In the genomic region with DNA sequence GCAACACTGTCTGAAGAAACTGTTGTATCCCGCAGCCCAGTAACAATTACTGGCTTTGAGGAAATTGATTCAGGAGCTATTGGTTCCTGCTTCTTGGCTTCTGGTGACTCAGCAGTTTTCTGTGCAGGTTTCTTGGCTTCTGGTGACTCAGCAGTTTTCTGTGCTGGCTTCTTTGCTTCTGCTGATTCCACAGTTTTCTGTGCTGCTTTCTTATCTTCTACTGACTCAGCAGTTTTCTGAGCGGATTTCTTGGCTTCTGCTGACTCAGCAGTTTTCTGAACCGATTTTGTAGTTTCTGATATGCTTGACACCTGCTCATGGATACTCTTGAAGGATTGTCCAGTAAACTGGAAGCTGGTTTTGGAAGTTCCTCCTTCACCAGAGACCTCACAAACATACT, we compare ENCODE assay signal across 23 mouse cellular contexts. TPM values are rescaled to one million over a fixed set of nuclear protein-coding genes. Genes with fewer than 3 reads are reported as not detected.
DNase-seq lines count a peak whose midpoint lies in the region; ATAC-seq and TF ChIP-seq lines count a peak whose summit lies in the region.
"Had no signal": no experiment of that assay in that cellular context is flagged by ENCODE, and none has a peak within 500 bp of the region (broad histone marks: within the 10 kb centered on the region; RNA-seq: fewer than 3 reads in every experiment).

No protein-coding gene starts in this region.

- ATAC-seq in liver, embryonic 14.5 days (ENCODE audit: insufficient read depth), result no peak
- ATAC-seq in liver, embryonic 11.5 days (replicated peaks; ENCODE audit: low FRiP score), result no peak
- ATAC-seq: hindbrain, embryonic 16.5 days; intestine, postnatal 0 days; midbrain, embryonic 15.5 days; Patski had no signal

- DNase-seq in liver, embryonic 14.5 days (ENCODE audit: low read depth in 3 of 3, low spot score in 3 of 3), result peak; percentile 7 to 31 (median 13)
- no peak for DNase-seq in liver, embryonic 11.5 days (ENCODE audit: low spot score)
- peak; percentile 40 for DNase-seq in ES-CJ7 (ENCODE audit: low read depth, low spot score)
- peak; percentile 60 for DNase-seq in ZHBTc4 (ENCODE audit: low read depth, low spot score)
- peak; percentile 18 for DNase-seq in mesoderm, embryonic 11.5 days (ENCODE audit: low read depth, low spot score)
- DNase-seq in adrenal gland, postnatal 25 days, result no peak
- no peak for DNase-seq in MN1 (ENCODE audit: low spot score)
- no peak for DNase-seq in cerebellum, postnatal 36 days
- DNase-seq: adrenal gland, postnatal 36 days; cerebellum, adult 9-11 months; gastrocnemius, postnatal 14 days; heart, adult 18-20 months; heart, postnatal 4 days; kidney, postnatal 4 days; right cerebral cortex, postnatal 4 days had no signal

- no peaks in the 10 kb centered on the region for H3K36me3 ChIP-seq in liver, embryonic 14.5 days (replicated peaks; ENCODE audit: control insufficient read depth, insufficient read depth, low read depth)
- H3K36me3 ChIP-seq in liver, embryonic 11.5 days (ENCODE audit: control insufficient read depth, insufficient read depth, low read length), result peaks cover 8% of the 10 kb centered on the region; the same call in 1 of the 2 replicates

- H3K27ac ChIP-seq in liver, embryonic 14.5 days, result no peak overlapping the region
- no peak overlapping the region for H3K27ac ChIP-seq in liver, embryonic 11.5 days (ENCODE audit: low read depth, low read length)
- H3K27ac ChIP-seq: kidney, embryonic 15.5 days; liver, embryonic 15.5 days; macrophage; midbrain, embryonic 15.5 days had no signal

- 67% methylated on average over 3 of the region's 3 CpGs for WGBS in liver, embryonic 14.5 days (ENCODE audit: insufficient replicate concordance)
- WGBS in liver, embryonic 11.5 days, result 77% methylated on average over 3 of the region's 3 CpGs

- TF ChIP-seq CTCF in liver, embryonic 14.5 days (IDR thresholded peaks at IDR 0.05; ENCODE audit: low read depth), result no peak

- no peaks in the 10 kb centered on the region for H3K27me3 ChIP-seq in liver, embryonic 14.5 days (ENCODE audit: control insufficient read depth, insufficient read depth, low read length)
- no peaks in the 10 kb centered on the region for H3K27me3 ChIP-seq in liver, embryonic 11.5 days (replicated peaks; ENCODE audit: control insufficient read depth, insufficient read depth, low read length)
- H3K27me3 ChIP-seq: kidney, embryonic 15.5 days; liver, embryonic 15.5 days; midbrain, embryonic 15.5 days; Patski had no signal

- no peak overlapping the region for H3K4me2 ChIP-seq in liver, embryonic 14.5 days (ENCODE audit: low read depth)
- no peak overlapping the region for H3K4me2 ChIP-seq in liver, embryonic 11.5 days
- H3K4me2 ChIP-seq: kidney, embryonic 15.5 days; liver, embryonic 15.5 days; midbrain, embryonic 15.5 days had no signal

- H3K4me3 ChIP-seq in liver, embryonic 14.5 days (ENCODE audit: insufficient read depth in 1 of 2, low read depth in 2 of 2, low read length in 2 of 2), result no peak overlapping the region
- H3K4me3 ChIP-seq in liver, embryonic 11.5 days (ENCODE audit: low read depth, low read length), result no peak overlapping the region
- H3K4me3 ChIP-seq: kidney, embryonic 15.5 days; liver, embryonic 15.5 days; midbrain, embryonic 15.5 days; myocyte had no signal

- H3K4me1 ChIP-seq in liver, embryonic 14.5 days (replicated peaks; ENCODE audit: control insufficient read depth in 2 of 2, insufficient read depth in 2 of 2, low read length in 1 of 2), result no peaks in the 10 kb centered on the region
- H3K4me1 ChIP-seq in liver, embryonic 11.5 days (replicated peaks; ENCODE audit: control insufficient read depth, insufficient read depth, low read length), result no peaks in the 10 kb centered on the region
- H3K4me1 ChIP-seq: kidney, embryonic 15.5 days; liver, embryonic 15.5 days; midbrain, embryonic 15.5 days had no signal

- TF ChIP-seq EP300 in liver, embryonic 14.5 days (IDR thresholded peaks at IDR 0.05; ENCODE audit: low read depth), result no peak

- H3K9ac ChIP-seq in liver, embryonic 14.5 days (replicated peaks), result no peak overlapping the region
- H3K9ac ChIP-seq in liver, embryonic 11.5 days (ENCODE audit: low read depth, low read length), result no peak overlapping the region
- H3K9ac ChIP-seq: kidney, embryonic 15.5 days; liver, embryonic 15.5 days; midbrain, embryonic 15.5 days had no signal

- H3K9me3 ChIP-seq in liver, embryonic 14.5 days (ENCODE audit: control insufficient read depth, low read length), result peaks cover 13% of the 10 kb centered on the region
- peaks cover 18% of the 10 kb centered on the region for H3K9me3 ChIP-seq in liver, embryonic 11.5 days (ENCODE audit: control insufficient read depth, low read length)

RNA-seq across cellular contexts. Expression of a gene that starts 33.4 kb away (rescaled TPM):
- polyA plus RNA-seq in liver, embryonic 14.5 days (2012; rRNA removed), result 3.0 and 3.9 TPM in 2 replicates
- 3.1 and 3.6 TPM in 2 replicates for polyA plus RNA-seq in liver, embryonic 14.5 days (2014; fragmentation: Nextera tagmentation; extraction: Ambion mirVana)
- polyA plus RNA-seq in liver, embryonic 11.5 days (2014; fragmentation: Nextera tagmentation; extraction: Ambion mirVana), result 9.5 and 12.4 TPM in 2 replicates
- 53.4 and 55.2 TPM in 2 replicates for total RNA-seq in adrenal gland, postnatal 25 days (2021)

RNA-seq across cellular contexts. Expression of a gene that starts 35.6 kb away (rescaled TPM):
- 1.3 and 2.5 TPM in 2 replicates for polyA plus RNA-seq in liver, embryonic 14.5 days (2012; rRNA removed)
- 4.2 and 4.8 TPM in 2 replicates for polyA plus RNA-seq in liver, embryonic 14.5 days (2014; fragmentation: Nextera tagmentation; extraction: Ambion mirVana)
- 13.6 and 19.5 TPM in 2 replicates for polyA plus RNA-seq in liver, embryonic 11.5 days (2014; fragmentation: Nextera tagmentation; extraction: Ambion mirVana)
- 17.7 and 22.8 TPM in 2 replicates for total RNA-seq in adrenal gland, postnatal 25 days (2021)

Comparison
In these comparisons a context has a peak if more than half of its experiments do, and no peak if none do; other contexts are left out.
1. DNase-seq: peak in liver, embryonic 14.5 days (3 of 3), ES-CJ7 (single experiment), ZHBTc4 (single experiment) and mesoderm, embryonic 11.5 days (single experiment); none in liver, embryonic 11.5 days (single experiment), adrenal gland, postnatal 25 days (single experiment), MN1 (single experiment) and cerebellum, postnatal 36 days (0 of 2).